Comparison of ENCODE assay signal across 8 mouse cellular contexts in the genomic region with DNA sequence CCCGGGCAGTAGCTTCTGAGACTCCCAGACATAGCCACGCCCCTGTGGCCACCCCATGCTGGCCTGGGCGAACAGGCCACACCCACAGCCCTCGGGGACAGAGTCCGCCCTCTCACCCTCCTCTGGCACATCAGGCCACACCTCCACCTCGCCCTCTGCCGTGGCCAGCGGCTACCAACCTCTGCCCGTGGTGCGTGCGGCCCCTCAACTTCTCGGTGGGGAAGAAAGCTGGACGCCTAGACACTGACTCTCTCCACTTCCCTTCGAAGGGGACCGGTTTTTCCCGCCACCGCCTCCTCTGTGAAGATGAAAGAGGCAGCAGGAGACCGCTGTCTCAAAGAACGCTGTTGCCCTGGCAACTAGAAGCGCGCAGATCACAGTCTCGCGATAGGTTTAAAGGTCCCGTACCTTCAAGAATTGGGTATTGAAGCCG. TPM values are rescaled to one million over a fixed set of nuclear protein-coding genes. Genes with fewer than 3 reads are reported as not detected.
DNase-seq lines count a peak whose midpoint lies in the region; ATAC-seq and TF ChIP-seq lines count a peak whose summit lies in the region.

Gene Fsip1 (minus strand): TSS at position 346 of the 433 bp plus-strand sequence.

- peak; percentile 73 for DNase-seq in CH12.LX (ENCODE audit: extremely low read depth)
- DNase-seq in c-Kit-positive CD71-positive TER-119-negative erythroid progenitor cells, embryonic 14.5 days (ENCODE audit: low read depth), result peak; percentile 65
- DNase-seq in hindbrain, embryonic 10.5 days (ENCODE audit: low spot score), result peak; percentile 88
- DNase-seq in layer of hippocampus, postnatal 10 days (ENCODE audit: low spot score in 2 of 2), result peak; percentile 54 to 68
- DNase-seq in lung, postnatal 10 days, result peak; percentile 88
- DNase-seq in ovary, postnatal 14 days (ENCODE audit: low spot score), result peak; percentile 55
- DNase-seq in thymus, postnatal 10 days (ENCODE audit: low spot score in 2 of 2), result peak; percentile 77 to 82

- peak within 1 kb of the TSS in 2 of 3 experiments; percentile 34 to 81 for H3K4me3 ChIP-seq in CH12.LX (replicated peaks in 1 of 3; ENCODE audit: low read depth in 2 of 3, low read length in 2 of 3, poor library complexity in 1 of 3)
- peak within 1 kb of the TSS; percentile 56 for H3K4me3 ChIP-seq in hindbrain, embryonic 10.5 days

- peaks cover 5% of the 10 kb centered on the region for H3K9me3 ChIP-seq in CH12.LX (replicated peaks; ENCODE audit: low read length)
- H3K9me3 ChIP-seq in hindbrain, embryonic 10.5 days, result no peaks in the 10 kb centered on the region

- peaks cover 0 to 20% of the 10 kb centered on the region in 2 experiments; a peak in 2 of 4 replicates for H3K4me1 ChIP-seq in CH12.LX (ENCODE audit: control insufficient read depth in 1 of 2, insufficient read depth in 2 of 2)
- peaks cover 32% of the 10 kb centered on the region for H3K4me1 ChIP-seq in hindbrain, embryonic 10.5 days (replicated peaks)

- WGBS in hindbrain, embryonic 10.5 days, result under 1% methylated on average over 25 of the region's 25 CpGs

- ATAC-seq in frontal cortex, adult (ENCODE audit: low TSS enrichment), result peak; percentile 94

- dilution Hi-C loops in CH12.LX (cut with MboI; ENCODE audit: extremely low pct_ligation_motif_present, extremely low pct_unique_long_range_greater_than_20kb, low sequenced_read_pairs), result no loop called here

- in situ Hi-C loops in CH12.LX (cut with MboI; ENCODE audit: low pct_ligation_motif_present, low pct_unique_long_range_greater_than_20kb, low sequenced_read_pairs), result no loop called here

- TF ChIP-seq RAD21 in CH12.LX (IDR thresholded peaks at IDR 0.05; ENCODE audit: low read depth, low read length), result no peak

- peak within 1 kb of the TSS; percentile 73 for H3K4me2 ChIP-seq in CH12.LX (ENCODE audit: insufficient read depth, low read depth, poor library complexity, severe bottlenecking)

- no peak for TF ChIP-seq EP300 in CH12.LX (IDR thresholded peaks at IDR 0.05; ENCODE audit: low read length)

- H3K36me3 ChIP-seq in CH12.LX (replicated peaks in 1 of 2; ENCODE audit: control insufficient read depth in 1 of 2, insufficient read depth in 1 of 2, low read length in 1 of 2), result no peaks in the 10 kb centered on the region
- H3K36me3 ChIP-seq in hindbrain, embryonic 10.5 days, result no peaks in the 10 kb centered on the region

- H3K27ac ChIP-seq in CH12.LX (ENCODE audit: insufficient read depth, low read depth), result no peak within 1 kb of the TSS
- H3K27ac ChIP-seq in hindbrain, embryonic 10.5 days, result peak within 1 kb of the TSS; percentile 89

- TF ChIP-seq POLR2A in CH12.LX (IDR thresholded peaks at IDR 0.05; ENCODE audit: low read depth, low read length), result peak; percentile 33; the same call in 1 of the 2 replicates

- no peak for TF ChIP-seq CTCF in CH12.LX (conservative IDR thresholded peaks at IDR 0.05 in 1 of 2, IDR thresholded peaks at IDR 0.05 in 1 of 2; ENCODE audit: low read depth in 2 of 2, low read length in 2 of 2)

- H3K79me2 ChIP-seq in CH12.LX (replicated peaks; ENCODE audit: control insufficient read depth, extremely low read depth, insufficient read depth, poor library complexity, severe bottlenecking), result no peaks in the 10 kb centered on the region

- H3K9ac ChIP-seq in CH12.LX (ENCODE audit: insufficient read depth, low read depth), result no peak within 1 kb of the TSS

- H3K27me3 ChIP-seq in CH12.LX (replicated peaks), result no peaks in the 10 kb centered on the region
- H3K27me3 ChIP-seq in hindbrain, embryonic 10.5 days (ENCODE audit: insufficient read depth, poor library complexity, severe bottlenecking), result peaks cover 6% of the 10 kb centered on the region; the same call in 1 of the 2 replicates

TF ChIP-seq in CH12.LX, 34 proteins besides CTCF, POLR2A, EP300 and RAD21:
- TF ChIP-seq PAX5 (IDR thresholded peaks at IDR 0.05; ENCODE audit: low read length) (no peak), BHLHE40 (IDR thresholded peaks at IDR 0.05; ENCODE audit: low read depth, low read length) (no peak), ETS1 (conservative IDR thresholded peaks at IDR 0.05; ENCODE audit: low read depth, low read length) (no peak), IRF4 (IDR thresholded peaks at IDR 0.05; ENCODE audit: low read depth, low read length) (no peak), RCOR1 (conservative IDR thresholded peaks at IDR 0.05; ENCODE audit: low read depth, low read length) (no peak), GABPA (IDR thresholded peaks at IDR 0.05; ENCODE audit: insufficient replicate concordance, low read depth, low read length) (no peak), ZKSCAN1 (IDR thresholded peaks at IDR 0.05; ENCODE audit: borderline replicate concordance, low read depth, low read length) (no peak), JUND (conservative IDR thresholded peaks at IDR 0.05; ENCODE audit: low read depth, low read length) (no peak), TBP (conservative IDR thresholded peaks at IDR 0.05; ENCODE audit: low read depth, low read length) (no peak), CHD2 (IDR thresholded peaks at IDR 0.05; ENCODE audit: low read length) (peak; percentile 97), MYC (IDR thresholded peaks at IDR 0.05; ENCODE audit: low read depth, low read length) (no peak), NRF1 (IDR thresholded peaks at IDR 0.05; ENCODE audit: low read depth, low read length) (no peak), E2F4 (IDR thresholded peaks at IDR 0.05; ENCODE audit: insufficient replicate concordance, low read depth, low read length) (peak; percentile 26; the same call in 1 of the 2 replicates), SIN3A (IDR thresholded peaks at IDR 0.05; ENCODE audit: low read length) (peak; percentile 82), POLR2AphosphoS2 (IDR thresholded peaks at IDR 0.05; ENCODE audit: low read depth, low read length) (no peak), MAX (IDR thresholded peaks at IDR 0.05; ENCODE audit: low read length) (0 out of 2 replicates have a peak, but pooled peaks have one; percentile 36), NELFE (IDR thresholded peaks at IDR 0.05; ENCODE audit: low read depth, low read length) (no peak), ZC3H11A (IDR thresholded peaks at IDR 0.05; ENCODE audit: low read depth, low read length) (no peak), ZMIZ1 (IDR thresholded peaks at IDR 0.05; ENCODE audit: low read depth, low read length) (no peak), CHD1 (IDR thresholded peaks at IDR 0.05; ENCODE audit: low read depth, low read length) (no peak), MXI1 (IDR thresholded peaks at IDR 0.05; ENCODE audit: low read depth, low read length) (peak; percentile 89), JUN (IDR thresholded peaks at IDR 0.05; ENCODE audit: insufficient read depth, low read depth, low read length) (no peak), KAT2A (IDR thresholded peaks at IDR 0.05; ENCODE audit: insufficient replicate concordance, low read length) (no peak), MEF2A (IDR thresholded peaks at IDR 0.05; ENCODE audit: borderline replicate concordance, low read depth, low read length) (no peak), TCF12 (IDR thresholded peaks at IDR 0.05; ENCODE audit: low read depth, low read length) (no peak), ELF1 (IDR thresholded peaks at IDR 0.05; ENCODE audit: low read depth, low read length) (no peak), ZNF384 (IDR thresholded peaks at IDR 0.05; ENCODE audit: low read depth, low read length) (no peak), UBTF (IDR thresholded peaks at IDR 0.05; ENCODE audit: low read depth, low read length) (no peak), HCFC1 (IDR thresholded peaks at IDR 0.05; ENCODE audit: low read depth, low read length) (peak; percentile 16; the same call in 1 of the 2 replicates), SMC3 (IDR thresholded peaks at IDR 0.05; ENCODE audit: low read depth, low read length) (no peak), USF2 (conservative IDR thresholded peaks at IDR 0.05; ENCODE audit: low read depth, low read length) (no peak), USF1 (IDR thresholded peaks at IDR 0.05; ENCODE audit: low read depth, low read length) (no peak), MAZ (IDR thresholded peaks at IDR 0.05; ENCODE audit: low read depth, low read length) (no peak), MAFK (IDR thresholded peaks at IDR 0.05; ENCODE audit: insufficient replicate concordance, low read length) (no peak)
TF ChIP-seq in CH12.LX: peak in this region for 6.

RNA-seq across cellular contexts. Expression of gene Fsip1, which starts in this region (rescaled TPM):
- total RNA-seq in CH12.LX (2012; rRNA removed) (0.17 and 0.38 TPM in 2 replicates), CH12.LX (2014; rRNA removed) (0.14 and 0.47 TPM in 2 replicates)
- 0.38 and 0.49 TPM in 2 replicates for polyA plus RNA-seq in CH12.LX (2012; ENCODE audit: insufficient read length, low read depth)
- 3.1 and 3.2 TPM in 2 replicates for polyA plus RNA-seq in hindbrain, embryonic 10.5 days (2016; fragmentation: Nextera tagmentation; extraction: Ambion mirVana)
- 1 to 10 TPM; 2.1 to 2.8 TPM for total RNA-seq in layer of hippocampus, postnatal 10 days (2021)

Comparison
In these comparisons a context has a peak if more than half of its experiments do, and no peak if none do; other contexts are left out.
1. Peak in DNase-seq, H3K4me3 ChIP-seq and H3K4me2 ChIP-seq in CH12.LX; RNA of the gene not detected or under 1 TPM.